Mouse (Mus musculus): ENCODE results near the gene Per3.

GRCm38 (mm10) chr4:150975145-150975544, 69.3 kb downstream of the Per3 start:
- TF ChIP-seq POLR2A (IDR thresholded peaks at IDR 0.05; ENCODE audit: borderline replicate concordance, extremely low read depth, insufficient read depth, insufficient read length, poor library complexity, severe bottlenecking): no peak
- TF ChIP-seq CTCF (IDR thresholded peaks at IDR 0.05; ENCODE audit: borderline replicate concordance, extremely low read depth, insufficient read depth, insufficient read length): no peak
